Comparison of ENCODE assay signal across 9 mouse cellular contexts in genomic region chr6:29985986-29986385, GRCm38 (mm10).
DNase-seq lines count a peak whose midpoint lies in the region; ATAC-seq and TF ChIP-seq lines count a peak whose summit lies in the region.
"Had no signal": no experiment of that assay in that cellular context is flagged by ENCODE, and none has a peak within 500 bp of the region (broad histone marks: within the 10 kb centered on the region; RNA-seq: fewer than 3 reads in every experiment).

No protein-coding gene starts in this region.

- H3K36me3 ChIP-seq in heart, embryonic 15.5 days: no peaks in the 10 kb centered on the region
- no peaks in the 10 kb centered on the region for H3K36me3 ChIP-seq in heart, adult 2 months (ENCODE audit: control insufficient read depth, insufficient read depth, low read length)
- H3K36me3 ChIP-seq in embryonic facial prominence, embryonic 13.5 days: no peaks in the 10 kb centered on the region
- H3K36me3 ChIP-seq in limb, embryonic 10.5 days: no peaks in the 10 kb centered on the region
- no peaks in the 10 kb centered on the region for H3K36me3 ChIP-seq in midbrain, embryonic 14.5 days (ENCODE audit: control insufficient read depth, insufficient read depth, low read length)
- H3K36me3 ChIP-seq: G1E had no signal

- TF ChIP-seq EP300 in heart, adult 2 months (IDR thresholded peaks at IDR 0.05; ENCODE audit: insufficient read depth, low read depth, low read length): no peak

- H3K4me3 ChIP-seq in heart, embryonic 15.5 days: peak overlapping the region; percentile 70
- no peak overlapping the region for H3K4me3 ChIP-seq in heart, adult 2 months
- H3K4me3 ChIP-seq in embryonic facial prominence, embryonic 13.5 days: peak overlapping the region; percentile 58
- peak overlapping the region; percentile 68 for H3K4me3 ChIP-seq in limb, embryonic 10.5 days
- no peak overlapping the region for H3K4me3 ChIP-seq in midbrain, embryonic 14.5 days (replicated peaks; ENCODE audit: low read depth, low read length)

- ATAC-seq in heart, embryonic 15.5 days (replicated peaks; ENCODE audit: insufficient number of reproducible peaks, insufficient read depth, low FRiP score, low read depth): no peak
- no peak for ATAC-seq in embryonic facial prominence, embryonic 13.5 days (ENCODE audit: insufficient number of reproducible peaks, insufficient read depth, low FRiP score, low TSS enrichment, low read depth)
- no peak for ATAC-seq in midbrain, embryonic 14.5 days (ENCODE audit: low FRiP score, low TSS enrichment)

- H3K27ac ChIP-seq in heart, embryonic 15.5 days: no peak overlapping the region
- no peak overlapping the region for H3K27ac ChIP-seq in heart, adult 2 months
- no peak overlapping the region for H3K27ac ChIP-seq in embryonic facial prominence, embryonic 13.5 days
- H3K27ac ChIP-seq in limb, embryonic 10.5 days: no peak overlapping the region; the same call in 1 of the 2 replicates
- no peak overlapping the region for H3K27ac ChIP-seq in midbrain, embryonic 14.5 days (replicated peaks; ENCODE audit: low read depth, low read length)

- H3K9me3 ChIP-seq in heart, embryonic 15.5 days (replicated peaks): no peaks in the 10 kb centered on the region
- H3K9me3 ChIP-seq in embryonic facial prominence, embryonic 13.5 days: no peaks in the 10 kb centered on the region
- H3K9me3 ChIP-seq in limb, embryonic 10.5 days (replicated peaks): no peaks in the 10 kb centered on the region; the same call in 1 of the 2 replicates
- H3K9me3 ChIP-seq in midbrain, embryonic 14.5 days (ENCODE audit: control insufficient read depth, low read length): no peaks in the 10 kb centered on the region
- H3K9me3 ChIP-seq: G1E had no signal

- WGBS in heart, embryonic 15.5 days: 47% methylated on average over 6 of the region's 6 CpGs
- WGBS in heart, adult 2 months: 71% methylated on average over 6 of the region's 6 CpGs
- 41% methylated on average over 6 of the region's 6 CpGs for WGBS in embryonic facial prominence, embryonic 13.5 days
- 47% methylated on average over 6 of the region's 6 CpGs for whole genome bisulfite sequencing in limb, embryonic 10.5 days
- whole genome bisulfite sequencing in midbrain, embryonic 14.5 days: 52% methylated on average over 6 of the region's 6 CpGs

- no peaks in the 10 kb centered on the region for H3K79me2 ChIP-seq in heart, adult 2 months (replicated peaks; ENCODE audit: control insufficient read depth, insufficient read depth, low read length)

- H3K9ac ChIP-seq in heart, embryonic 15.5 days: no peak overlapping the region; the same call in 1 of the 2 replicates
- no peak overlapping the region for H3K9ac ChIP-seq in heart, adult 2 months (ENCODE audit: low read depth, low read length)
- H3K9ac ChIP-seq in embryonic facial prominence, embryonic 13.5 days: peak overlapping the region; percentile 74; the same call in 1 of the 2 replicates
- H3K9ac ChIP-seq in midbrain, embryonic 14.5 days (replicated peaks; ENCODE audit: low read length): no peak overlapping the region

- H3K4me1 ChIP-seq in heart, embryonic 15.5 days (replicated peaks): peaks cover 8% of the 10 kb centered on the region
- H3K4me1 ChIP-seq in heart, adult 2 months (ENCODE audit: control insufficient read depth, insufficient read depth, low read length): no peaks in the 10 kb centered on the region; the same call in 1 of the 2 replicates
- peaks cover 7% of the 10 kb centered on the region; the same call in 1 of the 2 replicates for H3K4me1 ChIP-seq in embryonic facial prominence, embryonic 13.5 days
- H3K4me1 ChIP-seq in limb, embryonic 10.5 days: peaks cover 15% of the 10 kb centered on the region
- H3K4me1 ChIP-seq in midbrain, embryonic 14.5 days (ENCODE audit: control insufficient read depth, insufficient read depth, low read length): 0 out of 2 replicates have a peak, but pooled peaks cover 2% of the 10 kb centered on the region

- intact Hi-C loops in heart, adult 2 months (cut with DNase I): loop anchor here (2.0 kb wide), 1 partner anchor 61 kb away; the partner anchor contains the start of gene Nrf1

- peak overlapping the region; percentile 96 for H3K4me2 ChIP-seq in heart, embryonic 15.5 days
- H3K4me2 ChIP-seq in embryonic facial prominence, embryonic 13.5 days: peak overlapping the region; percentile 81
- H3K4me2 ChIP-seq in midbrain, embryonic 14.5 days (ENCODE audit: low read length): peak overlapping the region; percentile 92; the same call in 1 of the 2 replicates

- no peaks in the 10 kb centered on the region for H3K27me3 ChIP-seq in heart, embryonic 15.5 days
- H3K27me3 ChIP-seq in heart, adult 2 months (ENCODE audit: control insufficient read depth, insufficient read depth, low read length): no peaks in the 10 kb centered on the region
- peaks cover 11% of the 10 kb centered on the region; the same call in 1 of the 2 replicates for H3K27me3 ChIP-seq in embryonic facial prominence, embryonic 13.5 days
- peaks cover 20% of the 10 kb centered on the region for H3K27me3 ChIP-seq in limb, embryonic 10.5 days (ENCODE audit: low read depth, poor library complexity, severe bottlenecking)
- H3K27me3 ChIP-seq in midbrain, embryonic 14.5 days (ENCODE audit: control insufficient read depth, insufficient read depth, low read length): peaks cover 18% of the 10 kb centered on the region

- TF ChIP-seq CTCF in heart, adult 2 months (IDR thresholded peaks at IDR 0.05): no peak

- TF ChIP-seq POLR2A in heart, adult 2 months (IDR thresholded peaks at IDR 0.05; ENCODE audit: insufficient read depth, low read depth, low read length): no peak

- DNase-seq in heart, adult 2 months: no peak
- DNase-seq in limb, embryonic 10.5 days (ENCODE audit: low spot score): no peak
- no peak for DNase-seq in midbrain, embryonic 14.5 days
- no peak for DNase-seq in spleen, adult 12 weeks (ENCODE audit: low spot score)
- no peak for DNase-seq in ovary, postnatal 36 days (ENCODE audit: low spot score)
- no peak for DNase-seq in adrenal gland, adult 18-20 months (ENCODE audit: low spot score in 2 of 2)

Comparison
In these comparisons a context has a peak if more than half of its experiments do, and no peak if none do; other contexts are left out.
1. H3K4me3 ChIP-seq: peak in heart, embryonic 15.5 days (single experiment), embryonic facial prominence, embryonic 13.5 days (single experiment) and limb, embryonic 10.5 days (single experiment); none in heart, adult 2 months (single experiment) and midbrain, embryonic 14.5 days (single experiment).
2. Peak in every context shown above with its lines, with median percentiles within 50 percentile points of each other: H3K4me2 ChIP-seq.